Mouse (Mus musculus): ENCODE data around the gene Wnk2. TPM values are rescaled to one million over a fixed set of nuclear protein-coding genes. Genes with fewer than 3 reads are reported as not detected.

The Wnk2 gene
- polyA plus RNA-seq, 1 experiment = 65.4 TPM

DNA sequence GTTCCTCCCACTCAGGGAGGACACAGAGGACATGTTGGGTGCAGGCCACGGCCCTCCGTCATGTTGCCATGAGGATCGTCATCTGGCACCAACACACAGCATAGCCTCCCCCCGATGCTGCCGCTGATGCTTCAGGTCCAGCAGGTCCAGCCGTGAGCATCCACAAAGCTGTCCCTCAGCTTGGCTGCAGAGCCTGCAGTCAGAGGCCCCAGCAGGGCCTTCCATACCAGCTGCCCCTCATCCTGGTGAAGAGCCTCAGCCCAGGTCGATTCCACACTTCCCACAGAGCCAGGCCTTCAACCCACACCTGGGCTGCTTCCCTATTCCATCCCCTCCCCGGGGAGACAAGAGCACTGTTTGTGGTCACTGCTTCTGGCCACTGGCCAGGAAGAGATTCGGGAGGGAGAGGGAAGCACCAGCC lies 54.3 kb downstream of the Wnk2 start:
- Histone ChIP-seq H3K4me3 (ENCODE audit: insufficient read depth, low read length) (no peak overlapping the region), H3K27ac (ENCODE audit: insufficient read depth, low read length) (no peak overlapping the region), H3K4me1 (ENCODE audit: control insufficient read depth, insufficient read depth, low read length) (peaks cover 6% of the 10 kb centered on the region)
- TF ChIP-seq POLR2A (IDR thresholded peaks at IDR 0.05; ENCODE audit: extremely low read depth, insufficient read depth, low read length) (no peak), CTCF (IDR thresholded peaks at IDR 0.05; ENCODE audit: extremely low read depth, insufficient read depth, low read length) (no peak)

GRCm38 (mm10) chr13:49092596-49092995 lies 55.2 kb downstream of the Wnk2 start:
- no peak overlapping the region for H3K27ac ChIP-seq (ENCODE audit: insufficient read depth, low read length)
- H3K4me1 ChIP-seq (ENCODE audit: control insufficient read depth, insufficient read depth, low read length) = peaks cover 6% of the 10 kb centered on the region
- H3K4me3 ChIP-seq (ENCODE audit: insufficient read depth, low read length) = no peak overlapping the region
- no peak for TF ChIP-seq POLR2A (IDR thresholded peaks at IDR 0.05; ENCODE audit: extremely low read depth, insufficient read depth, low read length)
- no peak for TF ChIP-seq CTCF (IDR thresholded peaks at IDR 0.05; ENCODE audit: extremely low read depth, insufficient read depth, low read length)

- peaks cover 6% of the 10 kb centered on the region for H3K4me1 ChIP-seq (ENCODE audit: control insufficient read depth, insufficient read depth, low read length)
Measured at GRCm38 (mm10) chr13:49090176-49090575, 57.6 kb downstream of the Wnk2 start.

GRCm38 (mm10) chr13:49088874-49089273 lies 58.9 kb downstream of the Wnk2 start:
- Histone ChIP-seq H3K27ac (ENCODE audit: insufficient read depth, low read length) (no peak overlapping the region), H3K4me1 (ENCODE audit: control insufficient read depth, insufficient read depth, low read length) (peaks cover 6% of the 10 kb centered on the region), H3K4me3 (ENCODE audit: insufficient read depth, low read length) (no peak overlapping the region)
- TF ChIP-seq CTCF (IDR thresholded peaks at IDR 0.05; ENCODE audit: extremely low read depth, insufficient read depth, low read length) (no peak), POLR2A (IDR thresholded peaks at IDR 0.05; ENCODE audit: extremely low read depth, insufficient read depth, low read length) (no peak)

More at GRCm38 (mm10) chr13:49090176-49090575, 57.6 kb downstream of the Wnk2 start:
- Histone ChIP-seq H3K4me3 (ENCODE audit: insufficient read depth, low read length) (no peak overlapping the region), H3K27ac (ENCODE audit: insufficient read depth, low read length) (no peak overlapping the region)
- TF ChIP-seq CTCF (IDR thresholded peaks at IDR 0.05; ENCODE audit: extremely low read depth, insufficient read depth, low read length) (no peak), POLR2A (IDR thresholded peaks at IDR 0.05; ENCODE audit: extremely low read depth, insufficient read depth, low read length) (no peak)

GRCm38 (mm10) chr13:49087420-49087819 lies 60.4 kb downstream of the Wnk2 start:
- Histone ChIP-seq H3K27ac (ENCODE audit: insufficient read depth, low read length) (no peak overlapping the region), H3K4me1 (ENCODE audit: control insufficient read depth, insufficient read depth, low read length) (0 out of 2 replicates have a peak, but pooled peaks cover 2% of the 10 kb centered on the region), H3K4me3 (ENCODE audit: insufficient read depth, low read length) (no peak overlapping the region)
- TF ChIP-seq CTCF (IDR thresholded peaks at IDR 0.05; ENCODE audit: extremely low read depth, insufficient read depth, low read length) (no peak), POLR2A (IDR thresholded peaks at IDR 0.05; ENCODE audit: extremely low read depth, insufficient read depth, low read length) (no peak)

DNA sequence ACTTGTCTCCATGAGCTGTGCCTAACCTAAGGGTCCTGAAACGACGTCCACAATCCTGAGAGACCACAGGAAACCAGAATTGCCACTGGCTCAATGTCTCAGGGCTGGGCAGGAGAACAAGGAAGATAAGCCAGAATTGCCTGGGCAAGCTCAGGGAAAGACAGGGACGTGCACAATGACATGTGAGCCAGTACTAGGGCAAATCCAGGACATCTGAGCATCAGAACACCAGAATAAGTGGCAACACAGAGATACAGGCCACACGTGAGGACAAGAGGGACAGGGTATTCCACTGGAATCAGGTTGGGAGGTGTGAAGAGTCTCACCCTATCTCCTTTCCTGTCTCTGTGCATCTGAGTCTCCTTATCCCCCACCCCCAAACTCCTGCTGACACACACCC lies 61.4 kb downstream of the Wnk2 start:
- Histone ChIP-seq H3K4me1 (ENCODE audit: control insufficient read depth, insufficient read depth, low read length) (0 out of 2 replicates have a peak, but pooled peaks cover 2% of the 10 kb centered on the region), H3K27ac (ENCODE audit: insufficient read depth, low read length) (no peak overlapping the region), H3K4me3 (ENCODE audit: insufficient read depth, low read length) (no peak overlapping the region)
- TF ChIP-seq CTCF (IDR thresholded peaks at IDR 0.05; ENCODE audit: extremely low read depth, insufficient read depth, low read length) (no peak), POLR2A (IDR thresholded peaks at IDR 0.05; ENCODE audit: extremely low read depth, insufficient read depth, low read length) (no peak)

DNA sequence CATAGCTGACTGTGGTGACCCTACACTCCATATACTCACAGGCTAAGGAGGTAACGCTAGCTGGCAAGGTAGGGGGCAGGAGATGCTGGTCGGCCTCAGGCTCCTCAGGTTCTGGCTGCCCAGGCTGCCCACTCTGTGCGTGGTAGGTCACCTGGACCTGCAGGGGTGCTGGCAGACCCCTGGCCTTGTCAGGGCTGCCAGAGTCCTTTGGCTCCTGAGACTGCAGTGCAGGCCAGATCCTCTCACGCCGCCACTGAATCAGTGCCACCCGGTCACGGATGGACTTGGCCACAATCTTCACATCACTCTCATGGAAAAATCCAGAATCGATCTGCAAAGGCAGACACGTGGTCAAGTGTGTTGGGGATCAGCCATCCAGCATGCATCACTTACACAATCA lies 62.6 kb downstream of the Wnk2 start:
- TF ChIP-seq POLR2A (IDR thresholded peaks at IDR 0.05; ENCODE audit: extremely low read depth, insufficient read depth, low read length) (no peak), CTCF (IDR thresholded peaks at IDR 0.05; ENCODE audit: extremely low read depth, insufficient read depth, low read length) (no peak)
- H3K4me3 ChIP-seq (ENCODE audit: insufficient read depth, low read length) = no peak overlapping the region
- 0 out of 2 replicates have a peak, but pooled peaks cover 2% of the 10 kb centered on the region for H3K4me1 ChIP-seq (ENCODE audit: control insufficient read depth, insufficient read depth, low read length)
- H3K27ac ChIP-seq (ENCODE audit: insufficient read depth, low read length) = no peak overlapping the region

DNA sequence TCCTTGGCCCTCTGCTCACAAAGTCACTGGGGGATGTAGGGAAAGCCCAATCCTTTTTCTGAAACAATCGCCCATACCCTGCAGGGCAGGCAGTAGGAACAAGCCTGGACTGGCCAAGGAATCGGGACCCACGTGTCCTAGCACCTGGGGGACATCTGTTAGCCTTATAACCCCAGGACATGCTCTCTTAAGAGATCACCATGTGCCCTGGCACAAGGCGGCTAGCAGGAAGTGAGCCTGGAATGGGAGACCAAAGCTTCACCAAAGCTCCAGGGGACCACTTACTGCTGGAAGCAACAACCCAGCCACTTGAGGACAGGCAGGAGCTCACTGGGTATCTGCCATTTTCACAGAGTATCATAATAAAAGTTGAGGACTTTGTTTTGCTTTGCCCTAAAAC lies 63.0 kb downstream of the Wnk2 start:
- TF ChIP-seq CTCF (IDR thresholded peaks at IDR 0.05; ENCODE audit: extremely low read depth, insufficient read depth, low read length) = no peak
- no peak for TF ChIP-seq POLR2A (IDR thresholded peaks at IDR 0.05; ENCODE audit: extremely low read depth, insufficient read depth, low read length)
- no peak overlapping the region for H3K4me3 ChIP-seq (ENCODE audit: insufficient read depth, low read length)
- H3K4me1 ChIP-seq (ENCODE audit: control insufficient read depth, insufficient read depth, low read length) = 0 out of 2 replicates have a peak, but pooled peaks cover 2% of the 10 kb centered on the region
- H3K27ac ChIP-seq (ENCODE audit: insufficient read depth, low read length) = no peak overlapping the region

DNA sequence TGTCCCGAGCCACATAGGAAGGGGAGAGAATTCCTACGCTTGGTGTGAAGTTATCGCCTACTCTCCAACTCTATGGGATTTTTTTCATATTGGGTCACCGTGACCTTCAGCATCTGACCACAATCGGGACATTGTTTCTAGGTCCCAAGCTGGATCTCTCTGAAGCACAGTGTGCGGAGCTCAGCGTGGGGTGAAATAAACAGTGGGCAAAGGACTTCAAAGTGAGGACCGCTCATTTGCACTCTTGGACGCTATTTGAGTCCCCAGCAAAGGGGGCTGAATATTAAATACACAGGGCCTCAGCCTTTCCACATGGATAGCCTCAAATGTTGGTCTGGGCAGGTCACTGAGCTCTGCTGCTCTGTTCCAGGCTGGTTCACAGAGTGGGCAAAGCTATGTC lies 63.9 kb downstream of the Wnk2 start:
- Histone ChIP-seq H3K4me1 (ENCODE audit: control insufficient read depth, insufficient read depth, low read length) (0 out of 2 replicates have a peak, but pooled peaks cover 2% of the 10 kb centered on the region), H3K27ac (ENCODE audit: insufficient read depth, low read length) (no peak overlapping the region), H3K4me3 (ENCODE audit: insufficient read depth, low read length) (no peak overlapping the region)

DNA sequence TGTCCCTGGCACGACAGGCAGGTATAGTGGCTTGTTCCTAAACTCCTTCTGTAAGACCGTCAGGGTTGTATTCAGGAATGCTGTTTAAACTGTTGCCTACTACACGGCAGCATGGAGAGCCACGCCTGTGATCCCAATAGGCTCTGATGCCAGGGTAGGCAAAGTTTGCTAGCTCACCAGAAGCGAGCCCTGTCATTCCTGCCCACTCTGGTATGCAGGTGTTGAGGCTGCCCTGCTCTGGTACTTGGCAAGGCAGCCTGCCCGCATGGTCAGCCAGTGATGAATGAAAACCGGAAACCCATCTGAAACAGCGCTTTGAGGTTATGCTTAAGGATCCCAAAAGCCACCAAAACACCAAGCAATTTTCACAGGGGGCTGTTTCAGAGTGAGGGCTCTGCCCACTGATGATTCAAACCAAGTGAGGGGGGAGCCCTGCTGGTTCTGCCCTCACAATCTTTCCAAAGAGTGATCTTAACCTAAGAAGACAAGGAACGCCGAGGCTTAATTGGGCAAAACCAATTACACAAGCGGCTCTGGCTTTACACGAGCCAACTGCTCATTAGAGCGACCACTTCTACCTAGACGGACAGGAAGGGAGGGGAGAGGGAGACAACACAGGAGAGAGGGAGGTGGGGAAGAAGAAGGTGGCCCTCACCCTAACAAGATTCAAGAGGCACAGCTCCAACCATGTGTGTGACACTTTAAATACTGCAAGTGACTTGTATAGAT lies 65.5 kb downstream of the Wnk2 start:
- H3K27ac ChIP-seq (ENCODE audit: insufficient read depth, low read length) = peak overlapping the region; percentile 47; the same call in 1 of the 2 replicates
- TF ChIP-seq POLR2A (IDR thresholded peaks at IDR 0.05; ENCODE audit: extremely low read depth, insufficient read depth, low read length) (no peak), CTCF (IDR thresholded peaks at IDR 0.05; ENCODE audit: extremely low read depth, insufficient read depth, low read length) (no peak)
- H3K4me3 ChIP-seq (ENCODE audit: insufficient read depth, low read length) = no peak overlapping the region
- 0 out of 2 replicates have a peak, but pooled peaks cover 2% of the 10 kb centered on the region for H3K4me1 ChIP-seq (ENCODE audit: control insufficient read depth, insufficient read depth, low read length)

More for the DNA sequence above, 63.9 kb downstream of the Wnk2 start:
- TF ChIP-seq CTCF (IDR thresholded peaks at IDR 0.05; ENCODE audit: extremely low read depth, insufficient read depth, low read length) = no peak
- no peak for TF ChIP-seq POLR2A (IDR thresholded peaks at IDR 0.05; ENCODE audit: extremely low read depth, insufficient read depth, low read length)

Data from cortical plate, adult 2 months (tissue).